Mouse (Mus musculus) urinary bladder, adult 2 months (tissue): ENCODE data around the gene Sectm1a. TPM values are rescaled to one million over a fixed set of nuclear protein-coding genes. Genes with fewer than 3 reads are reported as not detected.
A peak's percentile ranks its signal among the peaks of the same experiment; 100 is the strongest.
"Not testable (repeated sequence)": the region's sequence is repeated elsewhere in the genome, so short reads cannot be mapped to it uniquely, and the experiment has no call there.

Source experiments
- DNase-seq: peaks from one replicate; pipeline ENCODE4 v3.0.0; 2022; ENCODE audit warnings: low spot score
- polyA plus RNA-seq: library from polyadenylated mRNA; depleted of rRNA; stranded (reverse); fragments of >200 nt; gene quantifications from 2 replicates; pipeline ENCODE4 v1.2.3, GENCODE M21; 2012

Gene Sectm1a
- polyA plus RNA-seq, 1 experiment = 0.28 TPM

DNA sequence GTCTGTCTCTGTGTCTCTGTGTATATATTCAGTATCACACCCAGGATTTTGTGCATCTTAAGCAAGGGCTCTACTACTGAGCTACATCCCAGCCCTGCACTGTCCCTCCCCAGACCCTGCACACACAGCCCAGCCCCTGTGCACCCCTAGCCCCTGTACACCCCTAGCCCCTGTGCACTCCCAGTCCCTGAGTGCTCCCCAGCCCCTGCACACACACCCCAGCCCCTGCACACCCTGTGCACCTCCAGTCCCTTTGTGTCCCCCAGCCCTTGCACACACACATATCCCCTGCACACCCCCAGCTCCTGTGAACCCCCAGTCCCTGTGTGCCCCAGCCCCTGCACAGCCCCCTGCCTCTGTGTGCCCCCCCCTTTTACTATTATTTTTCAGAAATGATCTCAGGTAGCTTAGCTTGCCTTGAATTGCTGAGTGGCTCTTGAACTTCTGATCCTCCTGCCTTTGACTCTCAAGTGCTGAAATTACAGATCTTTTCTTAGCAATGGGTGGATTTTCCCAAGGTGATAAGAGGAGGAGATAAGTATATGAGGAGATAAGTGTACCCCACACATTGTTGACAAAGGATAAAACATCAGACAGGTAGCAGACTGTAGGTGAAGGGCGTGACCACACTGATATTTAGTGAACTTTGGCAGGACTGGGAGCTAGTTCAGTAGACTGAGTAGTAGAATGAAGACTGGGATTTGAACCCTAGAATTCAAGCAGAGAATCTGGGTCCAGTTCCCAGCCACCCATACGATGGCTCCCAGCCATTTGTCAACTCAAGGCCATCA, 8.9 kb upstream of the Sectm1a start:
- no peak for DNase-seq

DNA sequence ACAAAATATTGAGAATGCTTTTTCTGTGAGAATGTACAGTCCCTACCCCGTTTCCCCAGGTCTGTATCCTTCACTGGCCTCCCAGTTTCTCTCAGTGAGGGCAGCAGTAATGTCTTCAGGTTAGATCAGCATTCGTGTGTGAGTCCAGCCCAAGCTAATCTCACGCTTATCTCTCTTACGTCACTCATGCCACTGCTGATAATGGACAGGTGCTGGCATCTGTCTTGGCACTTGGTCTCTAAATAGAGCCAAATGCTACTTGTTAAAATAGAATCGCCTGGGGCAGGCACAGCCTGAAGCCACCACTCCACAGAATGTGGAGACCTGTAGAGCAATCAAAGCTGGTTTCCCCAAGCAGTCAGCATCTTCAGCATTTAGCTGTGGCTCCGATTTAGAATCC, 8.0 kb upstream of the Sectm1a start:
- no peak for DNase-seq

- no peak for DNase-seq
These were observed 5.3 kb upstream of the Sectm1a start for GRCm38 (mm10) chr11:121086296-121086695.

DNA sequence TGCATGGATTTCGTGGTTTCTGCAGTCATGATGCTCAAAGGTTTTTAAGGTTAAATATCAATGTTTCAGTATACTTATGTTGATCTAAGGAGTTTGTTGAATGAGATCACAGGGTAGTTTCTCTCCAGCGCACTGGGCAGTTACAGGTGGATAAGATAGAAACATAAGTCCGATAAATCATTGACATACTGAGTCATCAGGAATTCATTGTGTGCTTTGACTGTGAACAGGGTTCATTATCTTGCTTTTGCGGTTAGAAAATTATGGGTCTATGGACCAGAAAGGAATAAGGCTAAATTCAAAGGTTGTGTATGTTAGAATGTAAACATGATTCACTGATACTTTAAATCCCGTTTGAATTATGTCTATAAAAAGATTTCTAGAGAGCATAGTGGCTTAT, 4.2 kb upstream of the Sectm1a start:
- DNase-seq = no peak

- DNase-seq = no peak
These were observed 2.0 kb upstream of the Sectm1a start for GRCm38 (mm10) chr11:121082857-121083500.

- DNase-seq = no peak
These were observed 1.2 kb upstream of the Sectm1a start for GRCm38 (mm10) chr11:121082250-121082649.

DNA sequence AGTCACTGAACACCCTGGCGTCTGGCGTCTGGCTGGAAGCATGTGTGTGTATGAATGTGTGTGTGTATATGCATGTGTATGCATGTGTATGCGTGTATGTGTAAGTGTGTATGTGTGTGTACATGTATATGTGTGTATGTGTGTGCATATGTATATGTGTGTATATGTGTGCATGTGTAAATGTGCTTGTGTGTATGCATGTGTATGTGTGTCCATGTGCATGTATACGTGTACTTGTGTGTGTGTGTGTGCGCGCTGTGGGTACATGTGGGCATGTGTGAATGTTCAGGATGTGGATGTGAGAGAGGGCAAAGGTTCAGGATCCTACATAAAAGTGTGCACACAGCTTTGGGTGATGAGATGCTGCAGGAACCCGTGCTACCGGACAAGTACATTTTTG, 690 bp downstream of the Sectm1a start:
- no peak for DNase-seq

GRCm38 (mm10) chr11:121075655-121076054, 5.4 kb downstream of the Sectm1a start:
- no peak for DNase-seq

DNA sequence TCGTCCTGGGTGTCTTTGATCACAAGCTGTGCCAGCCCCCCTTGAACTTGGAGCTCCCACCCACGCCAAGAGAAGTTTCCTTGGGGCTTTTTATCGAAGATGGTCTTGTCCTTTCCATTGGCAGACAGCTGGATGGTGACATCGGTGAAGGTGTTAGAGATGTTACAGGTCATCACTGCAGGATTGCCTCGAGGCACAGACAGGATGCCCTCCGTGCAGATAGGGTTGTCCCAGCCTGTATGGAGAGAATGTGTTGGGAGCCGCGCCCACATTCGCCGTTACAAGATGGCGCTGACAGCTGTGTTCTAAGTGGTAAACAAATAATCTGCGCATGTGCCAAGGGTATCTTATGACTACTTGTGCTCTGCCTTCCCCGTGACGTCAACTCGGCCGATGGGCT, 11.4 kb downstream of the Sectm1a start:
- not testable (repeated sequence) for DNase-seq

GRCm38 (mm10) chr11:121067895-121068294, 13.1 kb downstream of the Sectm1a start:
- no peak for DNase-seq

DNA sequence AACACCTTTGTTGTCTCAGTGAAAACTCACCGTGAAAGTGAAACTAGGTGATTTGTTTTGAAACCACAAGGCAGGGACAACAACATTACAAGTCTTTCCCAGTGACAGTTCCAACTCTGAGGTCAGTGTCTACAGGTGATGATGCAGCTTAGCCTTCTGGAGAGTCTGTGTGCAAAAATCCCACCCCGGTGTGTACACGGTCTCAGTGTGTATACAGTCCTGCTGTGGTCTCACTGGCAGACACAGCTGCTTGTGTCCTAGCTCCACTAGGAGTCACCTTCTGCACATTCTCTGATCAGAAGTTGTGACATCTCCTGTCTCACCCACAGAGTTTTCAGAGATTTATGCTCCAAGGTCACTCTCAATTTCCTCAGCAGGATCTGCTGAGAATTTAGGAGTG, 16.8 kb downstream of the Sectm1a start:
- DNase-seq = no peak

GRCm38 (mm10) chr11:121063379-121063778, 17.6 kb downstream of the Sectm1a start, which contains the start of gene Sectm1b:
Gene Sectm1b, minus strand, starts transcription at chr11:121063569.
- DNase-seq = no peak

DNA sequence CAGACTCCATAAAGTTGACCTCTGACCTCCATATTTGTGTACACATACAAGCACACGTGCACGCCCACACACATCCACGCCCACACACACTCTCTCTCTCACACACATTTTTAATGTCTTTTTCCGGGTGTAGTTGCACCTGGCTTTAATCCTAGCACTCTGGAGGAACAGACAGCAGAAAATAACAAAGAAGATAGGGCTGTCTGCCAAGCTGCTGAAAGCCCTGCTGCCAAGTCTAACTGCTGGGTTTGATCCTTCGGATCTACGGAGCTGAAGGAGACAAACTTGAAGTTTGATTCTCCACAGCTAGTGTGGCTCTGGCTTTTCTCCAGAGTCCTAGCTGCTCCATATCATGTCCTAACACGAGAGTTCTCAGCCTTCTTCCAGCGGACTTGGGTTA, 19.4 kb downstream of the Sectm1a start:
- DNase-seq = no peak

- DNase-seq = not testable (repeated sequence)
These were observed 20.5 kb downstream of the Sectm1a start for GRCm38 (mm10) chr11:121060401-121061067.

- no peak for DNase-seq
These were observed 21.5 kb downstream of the Sectm1a start for GRCm38 (mm10) chr11:121059471-121059870.

DNA sequence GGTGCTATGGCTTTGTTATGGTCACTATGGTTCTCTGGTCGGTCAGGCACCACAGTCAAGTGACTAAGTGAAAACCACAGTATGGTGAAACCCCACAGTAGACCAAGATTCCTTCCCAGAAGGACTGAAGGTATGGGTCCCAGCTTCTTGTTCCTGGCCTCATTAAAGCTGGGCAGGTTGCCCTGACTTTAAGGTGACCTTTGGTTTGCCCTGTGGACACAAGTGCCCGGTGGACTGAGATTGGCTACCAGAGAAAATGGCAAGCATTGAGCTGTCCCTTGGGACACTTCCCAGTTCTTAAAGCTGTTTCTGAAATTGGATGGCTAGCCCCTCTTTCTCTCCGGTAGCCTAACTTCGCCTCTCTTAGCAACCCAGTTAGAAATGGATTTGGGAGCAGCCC, 22.1 kb downstream of the Sectm1a start:
- no peak for DNase-seq

- DNase-seq = no peak
These were observed 22.9 kb downstream of the Sectm1a start for GRCm38 (mm10) chr11:121058122-121058521.

GRCm38 (mm10) chr11:121056536-121057236, 24.3 kb downstream of the Sectm1a start:
- DNase-seq = no peak

- DNase-seq = peak; percentile 43
These were observed 27.5 kb downstream of the Sectm1a start for GRCm38 (mm10) chr11:121053536-121053935.

DNA sequence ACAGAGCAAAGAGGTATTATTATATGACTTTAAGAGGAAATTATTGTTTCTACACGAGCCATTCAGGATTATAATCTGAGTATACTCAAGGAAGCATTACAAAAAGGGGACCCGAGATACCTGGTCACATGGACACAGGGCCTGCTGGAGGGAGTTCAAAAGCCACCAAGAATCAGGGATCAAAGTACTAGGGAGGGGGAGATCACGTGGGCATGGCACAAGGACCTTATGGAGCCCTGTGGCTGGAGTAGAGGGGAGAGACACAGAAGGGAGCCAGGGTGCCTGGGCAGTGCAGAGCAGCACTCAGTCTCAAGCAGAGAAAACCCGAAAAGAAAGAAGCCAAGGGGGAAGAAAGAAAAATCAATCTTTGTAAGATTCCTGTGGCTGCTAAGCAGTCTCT, 28.6 kb downstream of the Sectm1a start:
- no peak for DNase-seq

DNA sequence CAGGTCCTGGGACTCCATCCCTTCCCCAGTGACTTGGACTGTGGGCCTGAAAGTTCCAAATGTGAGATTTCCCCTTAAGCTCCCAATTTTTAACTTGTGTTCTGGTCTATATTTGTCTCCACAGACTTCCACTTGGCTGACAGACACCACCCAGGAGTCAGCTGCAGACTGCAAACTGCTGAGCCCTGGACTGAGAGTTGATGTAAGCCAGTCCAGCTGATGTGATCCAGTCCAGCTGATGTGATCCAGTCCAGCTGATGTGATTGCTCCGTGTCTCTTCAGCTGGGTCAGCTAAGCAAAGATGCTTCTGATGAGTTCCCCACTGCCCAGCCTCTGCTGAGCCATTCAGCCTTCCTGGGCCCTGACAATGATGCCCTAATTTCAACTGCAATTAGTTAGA, 29.2 kb downstream of the Sectm1a start:
- no peak for DNase-seq

GRCm38 (mm10) chr11:121049840-121050239, 31.2 kb downstream of the Sectm1a start:
- DNase-seq = no peak
